Mouse (Mus musculus) E14TG2a.4 (cell line): Measurements from ENCODE around the gene Syt12.

Experiments
- H3K27me3 ChIP-seq: 2 replicates; pipeline ENCODE4 v1.6.1; 2014; ENCODE audit warnings: low read length, control low read depth; ENCODE audit not compliant: insufficient read depth
- H3K36me3 ChIP-seq: 2 replicates; pipeline ENCODE4 v1.6.1; 2014; ENCODE audit warnings: low read length, control low read depth; ENCODE audit not compliant: insufficient read depth
- H3K4me1 ChIP-seq: replicated peaks from 2 replicates; pipeline ENCODE4 v1.6.1; 2014; ENCODE audit warnings: low read depth, low read length, control low read depth
- H3K4me3 ChIP-seq: replicated peaks from 2 replicates; pipeline ENCODE4 v1.5.1; 2014; ENCODE audit warnings: mild to moderate bottlenecking, low read length
- H3K9me3 ChIP-seq: 2 replicates; pipeline ENCODE4 v1.6.1; 2014; ENCODE audit warnings: low read length, control low read depth
- CTCF ChIP-seq: conservative IDR thresholded peaks from 2 replicates; pipeline ENCODE4 v1.5.1; 2014; ENCODE audit warnings: low read length
- NANOG ChIP-seq: IDR thresholded peaks from 2 replicates; pipeline ENCODE4 v1.6.1; 2014; ENCODE audit warnings: borderline replicate concordance, low read length, mixed read lengths
- POU5F1 ChIP-seq: IDR thresholded peaks from 2 replicates; pipeline ENCODE4 v1.6.1; 2014; ENCODE audit warnings: low read length, borderline replicate concordance

The Syt12 gene

GRCm38 (mm10) chr19:4436254-4436653 lies 41.0 kb downstream of the Syt12 start:
- H3K27me3 ChIP-seq, result peaks cover 35% of the 10 kb centered on the region
- H3K4me3 ChIP-seq, result no peak overlapping the region
- peaks cover 31% of the 10 kb centered on the region for H3K4me1 ChIP-seq
- TF ChIP-seq NANOG (no peak), POU5F1 (no peak), CTCF (no peak)
- H3K36me3 ChIP-seq, result peaks cover 10% of the 10 kb centered on the region; the same call in 1 of the 2 replicates
- H3K9me3 ChIP-seq, result peaks cover 7% of the 10 kb centered on the region

- Histone ChIP-seq H3K27me3 (peaks cover 29% of the 10 kb centered on the region), H3K9me3 (peaks cover 7% of the 10 kb centered on the region), H3K36me3 (peaks cover 10% of the 10 kb centered on the region; the same call in 1 of the 2 replicates), H3K4me1 (peaks cover 19% of the 10 kb centered on the region), H3K4me3 (no peak overlapping the region)
- no peak for TF ChIP-seq NANOG
- TF ChIP-seq CTCF, result no peak
- no peak for TF ChIP-seq POU5F1
Measured at GRCm38 (mm10) chr19:4434999-4435398, 42.2 kb downstream of the Syt12 start.

- Histone ChIP-seq H3K4me1 (peaks cover 9% of the 10 kb centered on the region), H3K9me3 (peaks cover 7% of the 10 kb centered on the region), H3K27me3 (peaks cover 18% of the 10 kb centered on the region), H3K4me3 (no peak overlapping the region), H3K36me3 (peaks cover 10% of the 10 kb centered on the region; the same call in 1 of the 2 replicates)
- TF ChIP-seq POU5F1 (no peak), NANOG (no peak), CTCF (no peak)
Measured at GRCm38 (mm10) chr19:4433756-4434155, 43.5 kb downstream of the Syt12 start.

GRCm38 (mm10) chr19:4430091-4430620 lies 47.1 kb downstream of the Syt12 start:
- peaks cover 13% of the 10 kb centered on the region; the same call in 1 of the 2 replicates for H3K36me3 ChIP-seq

GRCm38 (mm10) chr19:4425610-4426366 lies 51.5 kb downstream of the Syt12 start:
- peak overlapping the region; percentile 63 for H3K4me3 ChIP-seq
- H3K36me3 ChIP-seq, result 0 out of 2 replicates have a peak, but pooled peaks cover 6% of the 10 kb centered on the region
- peaks cover 31% of the 10 kb centered on the region for H3K4me1 ChIP-seq
- TF ChIP-seq POU5F1 (no peak), NANOG (no peak), CTCF (peak; percentile 50)
- H3K9me3 ChIP-seq, result no peaks in the 10 kb centered on the region
- no peaks in the 10 kb centered on the region for H3K27me3 ChIP-seq

More at GRCm38 (mm10) chr19:4430091-4430620, 47.1 kb downstream of the Syt12 start:
- TF ChIP-seq POU5F1, result no peak
- TF ChIP-seq NANOG, result no peak
- TF ChIP-seq CTCF, result no peak
- 0 out of 2 replicates have a peak, but pooled peaks cover under 1% of the 10 kb centered on the region for H3K9me3 ChIP-seq
- no peak overlapping the region for H3K4me3 ChIP-seq
- H3K27me3 ChIP-seq, result no peaks in the 10 kb centered on the region
- H3K4me1 ChIP-seq, result peaks cover 20% of the 10 kb centered on the region

- Histone ChIP-seq H3K27me3 (no peaks in the 10 kb centered on the region), H3K4me3 (no peak overlapping the region), H3K36me3 (0 out of 2 replicates have a peak, but pooled peaks cover 6% of the 10 kb centered on the region), H3K9me3 (no peaks in the 10 kb centered on the region), H3K4me1 (peaks cover 31% of the 10 kb centered on the region)
- TF ChIP-seq NANOG (no peak), POU5F1 (no peak), CTCF (no peak)
Measured at GRCm38 (mm10) chr19:4423021-4423420, 54.2 kb downstream of the Syt12 start.

GRCm38 (mm10) chr19:4422581-4422980 lies 54.7 kb downstream of the Syt12 start:
- 0 out of 2 replicates have a peak, but pooled peaks cover 6% of the 10 kb centered on the region for H3K36me3 ChIP-seq
- TF ChIP-seq NANOG (no peak), CTCF (no peak), POU5F1 (no peak)
- H3K4me1 ChIP-seq, result peaks cover 31% of the 10 kb centered on the region
- no peaks in the 10 kb centered on the region for H3K27me3 ChIP-seq
- no peak overlapping the region for H3K4me3 ChIP-seq
- H3K9me3 ChIP-seq, result no peaks in the 10 kb centered on the region

GRCm38 (mm10) chr19:4420153-4420910 lies 56.9 kb downstream of the Syt12 start:
- Histone ChIP-seq H3K9me3 (no peaks in the 10 kb centered on the region), H3K4me3 (no peak overlapping the region), H3K27me3 (no peaks in the 10 kb centered on the region), H3K36me3 (0 out of 2 replicates have a peak, but pooled peaks cover 5% of the 10 kb centered on the region), H3K4me1 (peaks cover 15% of the 10 kb centered on the region)
- no peak for TF ChIP-seq POU5F1
- no peak for TF ChIP-seq NANOG
- no peak for TF ChIP-seq CTCF
